Mouse (Mus musculus) limb, embryonic 14.5 days (tissue): ENCODE data around the gene Map2k3. TPM values are rescaled to one million over a fixed set of nuclear protein-coding genes. Genes with fewer than 3 reads are reported as not detected.

Source experiments
- ATAC-seq: fragments of 200-750 bp; cut with Nextera tagmentation; 2 replicates; pipeline ENCODE4 v1.8.0; 2017; ENCODE audit warnings: low read depth, moderate number of reproducible peaks, moderate TSS enrichment; ENCODE audit not compliant: low FRiP score
- DNase-seq: peaks from one replicate; pipeline ENCODE4 v3.0.0-alpha.2; 2015; ENCODE audit warnings: low spot score
- H3K27ac ChIP-seq: fragments of 300-500 bp; sonication (generic); replicated peaks from 2 replicates; pipeline ENCODE4 v1.5.1; 2014; ENCODE audit warnings: low read depth, mild to moderate bottlenecking, low read length, moderate library complexity, mixed read lengths
- H3K27me3 ChIP-seq: fragments of 300-500 bp; sonication (generic); 2 replicates; pipeline ENCODE4 v1.6.1; 2014; ENCODE audit warnings: low read length, mixed read lengths; ENCODE audit not compliant: control insufficient read depth, insufficient read depth
- H3K36me3 ChIP-seq: fragments of 300-500 bp; sonication (generic); 2 replicates; pipeline ENCODE4 v1.6.1; 2014; ENCODE audit warnings: mild to moderate bottlenecking, low read length, moderate library complexity, mixed read lengths; ENCODE audit not compliant: control insufficient read depth, insufficient read depth
- H3K4me1 ChIP-seq: fragments of 300-500 bp; sonication (generic); 2 replicates; pipeline ENCODE4 v1.6.1; 2014; ENCODE audit warnings: antibody characterized with exemption, low read length, mixed read lengths; ENCODE audit not compliant: control insufficient read depth, insufficient read depth
- H3K4me2 ChIP-seq: fragments of 300-500 bp; sonication (generic); replicated peaks from 2 replicates; pipeline ENCODE4 v1.6.1; 2014; ENCODE audit warnings: low read depth, mild to moderate bottlenecking, low read length, moderate library complexity; ENCODE audit not compliant: severe bottlenecking
- H3K4me3 ChIP-seq: fragments of 300-500 bp; sonication (generic); replicated peaks from 2 replicates; pipeline ENCODE4 v1.5.1; 2014; ENCODE audit warnings: low read length
- H3K9ac ChIP-seq: fragments of 300-500 bp; sonication (generic); 2 replicates; pipeline ENCODE4 v1.6.1; 2014; ENCODE audit warnings: mild to moderate bottlenecking, low read depth, low read length, moderate library complexity; ENCODE audit not compliant: severe bottlenecking
- H3K9me3 ChIP-seq: fragments of 300-500 bp; sonication (generic); 2 replicates; pipeline ENCODE4 v1.6.1; 2016; ENCODE audit warnings: low read length; ENCODE audit not compliant: control insufficient read depth
- POLR2A ChIP-seq: fragments of 200-500 bp; IDR thresholded peaks from 2 replicates; pipeline ENCODE4 v1.8.0; 2012; ENCODE audit warnings: inconsistent platforms, mild to moderate bottlenecking, moderate library complexity, borderline replicate concordance; ENCODE audit not compliant: insufficient read depth, insufficient read length; ENCODE audit errors: extremely low read depth
- WGBS: fragments of 180-500 bp; shearing (Covaris S2); extraction: QIAGEN DNeasy Blood & Tissue Kit; methylation state at CpG from one replicate; pipeline ENCODE4 v1.1.7; 2014; 5-methylcytosine and 5-hydroxymethylcytosine counted together
- polyA plus RNA-seq, 2 experiments: library from polyadenylated mRNA; depleted of rRNA in 1 of 2; stranded (reverse) in 1 of 2; unstranded in 1 of 2; fragments of >200 nt; fragmentation: Nextera tagmentation in 1 of 2; extraction: Ambion mirVana in 1 of 2; gene quantifications; 2 replicates each; pipeline versions ENCODE4 v1.2.1 to v1.2.3; 2012 to 2014

Gene Map2k3
- polyA plus RNA-seq, 2 experiments = 34.3 to 76.4 TPM

DNA sequence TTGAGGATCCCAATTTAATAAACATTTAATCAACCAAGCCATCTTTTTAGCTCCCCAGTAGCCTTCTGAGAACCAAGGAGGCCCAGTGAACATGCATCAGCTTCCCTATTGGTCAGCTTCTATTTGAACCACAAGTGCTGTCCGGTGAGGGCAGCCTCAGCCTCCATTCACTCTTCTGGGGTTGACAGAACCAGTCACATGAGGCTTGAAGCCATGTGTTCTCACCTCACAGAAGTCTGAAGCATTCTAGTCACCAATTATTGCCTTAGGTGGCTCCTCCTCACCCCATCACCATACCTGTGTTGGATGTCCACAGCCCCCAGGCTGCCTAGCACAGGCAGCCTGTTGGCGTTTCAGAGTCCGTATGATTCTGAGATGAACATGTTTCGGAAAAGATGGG lies 27.1 kb downstream of the Map2k3 start:
- TF ChIP-seq POLR2A = no peak
- 86% methylated on average over 4 of the region's 4 CpGs for WGBS
- DNase-seq = no peak
- Histone ChIP-seq H3K36me3 (no peaks in the 10 kb centered on the region), H3K4me3 (no peak overlapping the region), H3K4me2 (no peak overlapping the region), H3K9me3 (no peaks in the 10 kb centered on the region), H3K9ac (no peak overlapping the region), H3K4me1 (peaks cover 3% of the 10 kb centered on the region; the same call in 1 of the 2 replicates), H3K27me3 (no peaks in the 10 kb centered on the region), H3K27ac (no peak overlapping the region)
- ATAC-seq = no peak

DNA sequence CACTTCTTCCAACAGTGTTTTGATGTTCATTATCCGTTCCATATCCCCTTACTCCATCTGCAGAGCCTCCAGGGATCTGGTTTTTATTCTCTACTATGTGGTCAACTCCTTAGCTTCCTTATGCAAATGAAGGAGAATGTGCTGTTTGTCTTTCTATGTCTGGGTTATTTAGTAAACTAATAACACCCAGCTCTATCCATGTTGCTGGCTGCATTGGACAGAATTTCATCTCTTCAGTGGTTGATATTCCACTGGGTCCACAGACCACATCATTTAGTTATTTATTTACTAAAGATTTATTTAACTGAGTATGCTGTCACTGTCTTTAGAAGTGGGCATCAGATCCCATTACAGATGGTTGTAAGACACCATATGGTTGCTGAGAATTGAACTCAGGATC lies 29.3 kb downstream of the Map2k3 start:
- Histone ChIP-seq H3K4me2 (no peak overlapping the region), H3K4me3 (no peak overlapping the region), H3K9me3 (no peaks in the 10 kb centered on the region), H3K27ac (no peak overlapping the region), H3K9ac (no peak overlapping the region), H3K27me3 (no peaks in the 10 kb centered on the region), H3K36me3 (no peaks in the 10 kb centered on the region), H3K4me1 (no peaks in the 10 kb centered on the region)
- WGBS = 46% methylated on average over 1 of the region's 1 CpGs
- no peak for TF ChIP-seq POLR2A
- ATAC-seq (no peak), DNase-seq (no peak)

DNA sequence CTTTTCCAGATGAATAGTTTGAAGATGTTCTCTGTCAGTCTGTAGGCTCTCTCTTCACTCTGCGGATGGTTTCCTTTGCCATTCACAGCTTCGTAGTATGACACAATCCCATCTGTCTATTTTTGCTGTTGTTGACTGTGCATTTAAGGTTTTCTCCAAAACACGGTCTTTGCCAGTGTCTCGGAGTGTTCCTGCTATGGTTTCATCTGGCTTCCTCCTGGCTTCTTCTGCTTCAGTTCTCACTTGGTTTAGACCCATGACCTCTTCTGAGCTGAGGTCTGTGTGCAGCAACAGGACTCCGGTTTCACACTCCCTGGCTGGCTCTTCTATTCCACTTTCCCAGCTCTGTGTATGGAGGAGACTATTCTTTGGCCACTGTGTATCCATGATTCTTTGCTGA lies 30.9 kb downstream of the Map2k3 start:
- Histone ChIP-seq H3K4me1 (no peaks in the 10 kb centered on the region), H3K36me3 (no peaks in the 10 kb centered on the region), H3K27ac (no peak overlapping the region), H3K27me3 (no peaks in the 10 kb centered on the region), H3K4me2 (no peak overlapping the region), H3K9me3 (no peaks in the 10 kb centered on the region), H3K9ac (no peak overlapping the region), H3K4me3 (no peak overlapping the region)
- TF ChIP-seq POLR2A = no peak
- 86% methylated on average over 5 of the region's 5 CpGs for WGBS
- no peak for ATAC-seq
- DNase-seq = no peak

DNA sequence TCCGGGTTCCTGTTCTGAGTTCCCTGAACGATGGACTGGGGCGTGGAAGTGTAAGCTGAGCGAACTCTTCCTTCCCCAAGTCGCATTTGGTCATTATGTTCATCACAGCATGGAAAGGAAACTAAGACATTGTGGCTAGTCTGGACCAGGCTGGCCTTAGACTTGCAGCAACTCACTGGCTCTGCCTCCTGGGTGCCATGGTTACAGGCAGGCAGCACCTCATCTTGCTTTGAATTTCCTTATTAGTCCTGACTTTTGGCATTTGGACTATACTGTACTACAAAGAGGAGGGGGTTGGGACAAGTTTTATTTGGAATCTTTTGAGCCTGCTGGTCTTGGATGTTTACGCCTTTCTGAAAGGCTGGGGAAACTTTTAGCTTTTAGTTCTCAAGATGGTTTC lies 35.1 kb downstream of the Map2k3 start:
- DNase-seq = no peak

DNA sequence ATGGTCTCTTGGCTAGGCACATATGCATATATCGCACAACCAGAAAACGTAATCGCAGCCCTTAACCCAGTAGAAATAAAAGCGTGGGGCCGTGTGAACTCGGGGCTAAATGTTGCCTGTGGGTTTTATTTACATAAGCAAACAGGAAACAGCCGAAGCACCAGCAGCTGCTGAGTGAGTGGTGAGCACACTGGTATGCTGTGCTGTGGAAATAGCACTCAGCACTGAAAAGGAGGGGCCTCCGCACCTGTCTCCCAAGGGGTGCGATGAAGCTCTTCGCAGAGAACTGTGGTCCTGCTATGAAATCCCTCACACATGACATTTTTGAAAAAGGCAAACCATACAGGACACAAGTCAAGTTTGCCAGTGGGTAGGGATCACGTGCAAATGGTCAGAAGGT lies 43.3 kb downstream of the Map2k3 start:
- Histone ChIP-seq H3K27me3 (no peaks in the 10 kb centered on the region), H3K4me1 (no peaks in the 10 kb centered on the region), H3K9me3 (no peaks in the 10 kb centered on the region), H3K4me2 (no peak overlapping the region), H3K9ac (no peak overlapping the region), H3K27ac (no peak overlapping the region), H3K4me3 (no peak overlapping the region), H3K36me3 (no peaks in the 10 kb centered on the region)
- no peak for TF ChIP-seq POLR2A
- WGBS = 76% methylated on average over 11 of the region's 11 CpGs
- no peak for DNase-seq
- no peak for ATAC-seq

More for the DNA sequence above, 35.1 kb downstream of the Map2k3 start:
- no peaks in the 10 kb centered on the region for H3K9me3 ChIP-seq
- no peak for ATAC-seq
- H3K4me1 ChIP-seq = no peaks in the 10 kb centered on the region
- TF ChIP-seq POLR2A = no peak
- H3K27me3 ChIP-seq = no peaks in the 10 kb centered on the region
- no peaks in the 10 kb centered on the region for H3K36me3 ChIP-seq
- WGBS = 43% methylated on average over 6 of the region's 6 CpGs
- no peak overlapping the region for H3K27ac ChIP-seq
- H3K4me2 ChIP-seq = no peak overlapping the region
- no peak overlapping the region for H3K9ac ChIP-seq
- no peak overlapping the region for H3K4me3 ChIP-seq

DNA sequence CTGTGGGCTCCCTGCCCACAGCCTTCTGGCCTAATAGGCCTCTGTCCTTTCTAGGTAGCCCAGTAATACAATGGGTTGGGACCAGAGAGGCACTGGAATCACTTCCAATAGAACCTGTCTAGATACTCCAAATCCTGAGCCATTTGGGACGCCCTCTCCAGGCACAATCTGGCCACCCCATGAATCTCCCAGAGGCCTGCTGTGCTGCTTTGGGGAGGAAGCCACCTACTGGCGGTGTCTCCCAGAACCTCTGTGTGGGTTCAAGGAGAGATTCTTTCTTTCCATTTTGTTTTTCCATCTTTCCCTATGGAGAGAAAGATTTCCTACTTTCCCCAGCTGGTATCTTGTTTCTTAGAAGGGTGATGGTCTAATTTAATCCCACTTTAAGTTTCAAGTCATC lies 44.4 kb downstream of the Map2k3 start:
- H3K9me3 ChIP-seq = no peaks in the 10 kb centered on the region
- 67% methylated on average over 2 of the region's 2 CpGs for WGBS

More for the DNA sequence above, 44.4 kb downstream of the Map2k3 start:
- no peak for TF ChIP-seq POLR2A
- no peak for DNase-seq
- no peak overlapping the region for H3K9ac ChIP-seq
- no peak overlapping the region for H3K4me3 ChIP-seq
- ATAC-seq = no peak
- no peaks in the 10 kb centered on the region for H3K27me3 ChIP-seq
- no peaks in the 10 kb centered on the region for H3K36me3 ChIP-seq
- H3K27ac ChIP-seq = no peak overlapping the region
- H3K4me1 ChIP-seq = no peaks in the 10 kb centered on the region
- no peak overlapping the region for H3K4me2 ChIP-seq
